Mouse (Mus musculus): ENCODE data around the gene Actr8.

GRCm38 (mm10) chr14:30045239-30045638 lies 67.1 kb downstream of the Actr8 start:
- TF ChIP-seq CTCF (IDR thresholded peaks at IDR 0.05; ENCODE audit: control insufficient read depth, insufficient read depth, low read length) (no peak), POLR2A (IDR thresholded peaks at IDR 0.05; ENCODE audit: borderline replicate concordance, control insufficient read depth, low read depth, low read length) (no peak)

Data from bone marrow, adult 2 months (tissue).